ENCODE assay signal across 8 mouse cellular contexts in the genomic region with DNA sequence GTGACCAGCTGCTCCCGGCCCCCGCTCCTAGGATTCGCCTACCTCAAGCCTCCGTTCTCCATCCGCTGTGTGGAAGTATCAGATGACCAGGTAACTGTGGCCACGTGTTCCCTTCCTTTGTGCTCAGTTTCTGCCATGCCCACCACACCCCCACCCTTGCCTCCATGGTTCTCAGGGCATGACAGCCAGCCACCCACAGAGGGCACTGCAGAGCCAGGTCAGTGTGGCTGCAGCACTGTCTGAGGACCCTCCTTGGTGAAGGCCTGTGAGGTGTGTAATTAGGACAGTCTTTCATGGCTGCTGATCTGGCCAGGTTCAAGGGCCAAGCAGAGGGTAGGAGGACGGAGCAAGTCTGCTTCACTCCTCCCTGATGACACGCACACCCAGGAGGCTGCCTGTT. TPM values are rescaled to one million over a fixed set of nuclear protein-coding genes. Genes with fewer than 3 reads are reported as not detected.
A peak's percentile ranks its signal among the peaks of the same experiment; 100 is the strongest.
DNase-seq lines count a peak whose midpoint lies in the region; ATAC-seq and TF ChIP-seq lines count a peak whose summit lies in the region.

No protein-coding gene starts in this region.

- peak; percentile 10 for TF ChIP-seq CTCF in C2C12 (IDR thresholded peaks at IDR 0.05; ENCODE audit: control insufficient read depth, insufficient read depth, insufficient read length)
- TF ChIP-seq CTCF in hindbrain, postnatal 0 days (IDR thresholded peaks at IDR 0.05; ENCODE audit: low read depth) = peak; percentile 75

- no peak overlapping the region for H3K4me3 ChIP-seq in C2C12 (ENCODE audit: insufficient read depth, poor library complexity, severe bottlenecking)
- no peak overlapping the region for H3K4me3 ChIP-seq in hindbrain, postnatal 0 days (ENCODE audit: low read length)
- H3K4me3 ChIP-seq in intestine, embryonic 16.5 days (ENCODE audit: low read length) = no peak overlapping the region

- no peaks in the 10 kb centered on the region for H3K4me1 ChIP-seq in hindbrain, postnatal 0 days (ENCODE audit: insufficient read depth, low read length)
- H3K4me1 ChIP-seq in intestine, embryonic 16.5 days (ENCODE audit: control insufficient read depth, insufficient read depth, low read length) = peaks cover 6% of the 10 kb centered on the region

- H3K4me2 ChIP-seq in hindbrain, postnatal 0 days (ENCODE audit: low read depth, low read length) = no peak overlapping the region
- H3K4me2 ChIP-seq in intestine, embryonic 16.5 days (ENCODE audit: low read depth, low read length) = no peak overlapping the region

- DNase-seq in CD4-positive, CD25-positive, alpha-beta regulatory T cell, adult 2 months (ENCODE audit: low read depth, low spot score) = peak; percentile 12
- DNase-seq in kidney, postnatal 14 days = peak; percentile 22
- no peak for DNase-seq in kidney, adult 9 months
- DNase-seq in hindbrain, postnatal 0 days (ENCODE audit: low spot score) = peak; percentile 59
- DNase-seq in urinary bladder, adult 18-20 months (ENCODE audit: low spot score in 2 of 2) = no peak

- H3K27me3 ChIP-seq in C2C12 (ENCODE audit: control insufficient read depth, insufficient read depth, insufficient read length) = no peaks in the 10 kb centered on the region
- H3K27me3 ChIP-seq in hindbrain, postnatal 0 days (ENCODE audit: insufficient read depth, low read length) = no peaks in the 10 kb centered on the region
- no peaks in the 10 kb centered on the region for H3K27me3 ChIP-seq in intestine, embryonic 16.5 days (replicated peaks; ENCODE audit: control insufficient read depth, insufficient read depth, low read length)

- no peaks in the 10 kb centered on the region for H3K79me3 ChIP-seq in C2C12 (ENCODE audit: low read depth)

- H3K79me2 ChIP-seq in C2C12 (ENCODE audit: control insufficient read depth, insufficient read depth) = no peaks in the 10 kb centered on the region

- no peak overlapping the region for H3ac ChIP-seq in C2C12 (ENCODE audit: control insufficient read depth, insufficient read length, low read depth)

- ATAC-seq in CD4-positive, CD25-positive, alpha-beta regulatory T cell, adult 4 months = no peak
- ATAC-seq in hindbrain, postnatal 0 days = peak; percentile 69; the same call in 1 of the 2 replicates
- no peak for ATAC-seq in intestine, embryonic 16.5 days

- H3K9me3 ChIP-seq in hindbrain, postnatal 0 days (ENCODE audit: low read length) = no peaks in the 10 kb centered on the region
- no peaks in the 10 kb centered on the region for H3K9me3 ChIP-seq in intestine, embryonic 16.5 days (ENCODE audit: control insufficient read depth, low read length)

- WGBS in hindbrain, postnatal 0 days = 88% methylated on average over 8 of the region's 8 CpGs
- WGBS in intestine, embryonic 16.5 days = 87% methylated on average over 8 of the region's 8 CpGs

- no peak overlapping the region for H3K9ac ChIP-seq in hindbrain, postnatal 0 days (replicated peaks; ENCODE audit: low read length)
- no peak overlapping the region for H3K9ac ChIP-seq in intestine, embryonic 16.5 days (ENCODE audit: low read depth, low read length)

- peaks cover 39% of the 10 kb centered on the region for H3K36me3 ChIP-seq in C2C12 (ENCODE audit: control insufficient read depth, insufficient read depth)
- H3K36me3 ChIP-seq in hindbrain, postnatal 0 days (ENCODE audit: insufficient read depth, low read length) = peaks cover 61% of the 10 kb centered on the region
- peaks cover 21% of the 10 kb centered on the region for H3K36me3 ChIP-seq in intestine, embryonic 16.5 days (ENCODE audit: control insufficient read depth, insufficient read depth, low read length)

- H3K27ac ChIP-seq in hindbrain, postnatal 0 days = no peak overlapping the region
- no peak overlapping the region for H3K27ac ChIP-seq in intestine, embryonic 16.5 days (ENCODE audit: low read length)

TF ChIP-seq in C2C12, 6 proteins besides CTCF, POLR2A, EP300 and RAD21:
- TF ChIP-seq USF1 (IDR thresholded peaks at IDR 0.05; ENCODE audit: low read depth) = no peak
- TF ChIP-seq MAX (IDR thresholded peaks at IDR 0.05) = no peak
- TF ChIP-seq MYOD1 (IDR thresholded peaks at IDR 0.05; ENCODE audit: control insufficient read depth, insufficient read length, low read depth) = no peak
- no peak for TF ChIP-seq FOSL1 (IDR thresholded peaks at IDR 0.05; ENCODE audit: insufficient read depth, low read length, poor library complexity, severe bottlenecking)
- no peak for TF ChIP-seq CEBPB (IDR thresholded peaks at IDR 0.05; ENCODE audit: low read depth)
- TF ChIP-seq MYOG (IDR thresholded peaks at IDR 0.05; ENCODE audit: control insufficient read depth, extremely low read depth, insufficient read length) = no peak

RNA-seq across cellular contexts. Expression of gene Mmab, which starts 25.3 kb away (rescaled TPM):
- 1 to 10 TPM; 5.0 to 7.4 TPM for polyA plus RNA-seq in CD4-positive, CD25-positive, alpha-beta regulatory T cell, adult 4 months (2017; shearing (Covaris generic))
- polyA plus RNA-seq in C2C12 (2012; fragmentation: generic; extraction: Trizol) = 9.4 TPM
- total RNA-seq in hindbrain, postnatal 0 days (2014; rRNA removed) = 34.4 and 39.1 TPM in 2 replicates
- polyA plus RNA-seq in hindbrain, postnatal 0 days (2015; fragmentation: Nextera tagmentation; extraction: Ambion mirVana) = 35.9 and 36.8 TPM in 2 replicates
- polyA plus RNA-seq in intestine, embryonic 16.5 days (2015; fragmentation: Nextera tagmentation; extraction: Ambion mirVana) = 30.4 and 34.6 TPM in 2 replicates

RNA-seq across cellular contexts. Expression of gene Mvk, which starts 25.5 kb away (rescaled TPM):
- polyA plus RNA-seq in CD4-positive, CD25-positive, alpha-beta regulatory T cell, adult 4 months (2017; shearing (Covaris generic)) = 10 to 100 TPM; 11.2 to 17.5 TPM
- 46.0 TPM for polyA plus RNA-seq in C2C12 (2012; fragmentation: generic; extraction: Trizol)
- total RNA-seq in hindbrain, postnatal 0 days (2014; rRNA removed) = 143 and 146 TPM in 2 replicates
- polyA plus RNA-seq in hindbrain, postnatal 0 days (2015; fragmentation: Nextera tagmentation; extraction: Ambion mirVana) = 69.8 and 71.9 TPM in 2 replicates
- polyA plus RNA-seq in intestine, embryonic 16.5 days (2015; fragmentation: Nextera tagmentation; extraction: Ambion mirVana) = 61.0 and 61.7 TPM in 2 replicates

RNA-seq across cellular contexts. Expression of gene Ube3b, which starts 38.1 kb away (rescaled TPM):
- polyA plus RNA-seq in CD4-positive, CD25-positive, alpha-beta regulatory T cell, adult 4 months (2017; shearing (Covaris generic)) = 10 to 100 TPM; 28.8 to 44.7 TPM
- polyA plus RNA-seq in C2C12 (2012; fragmentation: generic; extraction: Trizol) = 42.1 TPM
- 67.5 and 69.9 TPM in 2 replicates for total RNA-seq in hindbrain, postnatal 0 days (2014; rRNA removed)
- 31.1 and 31.4 TPM in 2 replicates for polyA plus RNA-seq in hindbrain, postnatal 0 days (2015; fragmentation: Nextera tagmentation; extraction: Ambion mirVana)
- 36.4 and 43.5 TPM in 2 replicates for polyA plus RNA-seq in intestine, embryonic 16.5 days (2015; fragmentation: Nextera tagmentation; extraction: Ambion mirVana)

RNA-seq across cellular contexts. Expression of gene Kctd10, which starts 38.2 kb away (rescaled TPM):
- 10 to 100 TPM; 56.6 to 82.2 TPM for polyA plus RNA-seq in CD4-positive, CD25-positive, alpha-beta regulatory T cell, adult 4 months (2017; shearing (Covaris generic))
- 243 TPM for polyA plus RNA-seq in C2C12 (2012; fragmentation: generic; extraction: Trizol)
- 43.2 and 43.8 TPM in 2 replicates for total RNA-seq in hindbrain, postnatal 0 days (2014; rRNA removed)
- 47.5 and 48.0 TPM in 2 replicates for polyA plus RNA-seq in hindbrain, postnatal 0 days (2015; fragmentation: Nextera tagmentation; extraction: Ambion mirVana)
- 132 and 137 TPM in 2 replicates for polyA plus RNA-seq in intestine, embryonic 16.5 days (2015; fragmentation: Nextera tagmentation; extraction: Ambion mirVana)

Comparison
In these comparisons a context has a peak if more than half of its experiments do, and no peak if none do; other contexts are left out.
1. DNase-seq: peak in CD4-positive, CD25-positive, alpha-beta regulatory T cell, adult 2 months (single experiment), kidney, postnatal 14 days (single experiment) and hindbrain, postnatal 0 days (single experiment); none in kidney, adult 9 months (single experiment) and urinary bladder, adult 18-20 months (0 of 2).